Mouse (Mus musculus) forebrain, embryonic 14.5 days (tissue): ENCODE data around the gene Maml3. TPM values are rescaled to one million over a fixed set of nuclear protein-coding genes. Genes with fewer than 3 reads are reported as not detected.

Source experiments
- ATAC-seq: fragments of 200-750 bp; cut with Nextera tagmentation; 2 replicates; pipeline ENCODE4 v1.8.0; 2017; ENCODE audit warnings: mild to moderate bottlenecking, moderate library complexity
- DNase-seq: peaks from one replicate; pipeline ENCODE4 v3.0.0-alpha.2; 2015; ENCODE audit warnings: low spot score
- H3K27ac ChIP-seq: fragments of 300-500 bp; sonication (generic); 2 replicates; pipeline ENCODE4 v1.5.1; 2014; ENCODE audit warnings: low read depth, mild to moderate bottlenecking, control low read depth, low read length, moderate library complexity
- H3K27me3 ChIP-seq: fragments of 300-500 bp; sonication (generic); replicated peaks from 2 replicates; pipeline ENCODE4 v1.6.1; 2014; ENCODE audit warnings: low read length, control low read depth, mixed read lengths; ENCODE audit not compliant: control insufficient read depth, insufficient read depth
- H3K36me3 ChIP-seq: fragments of 300-500 bp; sonication (generic); 2 replicates; pipeline ENCODE4 v1.6.1; 2014; ENCODE audit warnings: low read length, control low read depth; ENCODE audit not compliant: control insufficient read depth, insufficient read depth
- H3K4me1 ChIP-seq: fragments of 300-500 bp; sonication (generic); 2 replicates; pipeline ENCODE4 v1.6.1; 2014; ENCODE audit warnings: antibody characterized with exemption, low read length, control low read depth; ENCODE audit not compliant: control insufficient read depth, insufficient read depth
- H3K4me2 ChIP-seq: fragments of 300-500 bp; sonication (generic); 2 replicates; pipeline ENCODE4 v1.6.1; 2014; ENCODE audit warnings: mild to moderate bottlenecking, control low read depth, low read length
- H3K4me3 ChIP-seq: fragments of 300-500 bp; sonication (generic); 2 replicates; pipeline ENCODE4 v1.5.1; 2014; ENCODE audit warnings: low read depth, low read length, control low read depth
- H3K9ac ChIP-seq: fragments of 300-500 bp; sonication (generic); 2 replicates; pipeline ENCODE4 v1.6.1; 2014; ENCODE audit warnings: mild to moderate bottlenecking, low read length, control low read depth, moderate library complexity
- H3K9me3 ChIP-seq: fragments of 300-500 bp; sonication (generic); replicated peaks from 2 replicates; pipeline ENCODE4 v1.6.1; 2016; ENCODE audit warnings: low read length, control low read depth, mixed read lengths; ENCODE audit not compliant: control insufficient read depth
- WGBS: fragments of 180-500 bp; shearing (Covaris S2); extraction: QIAGEN DNeasy Blood & Tissue Kit; methylation state at CpG from one replicate; pipeline ENCODE4 v1.1.7; 2014; 5-methylcytosine and 5-hydroxymethylcytosine counted together
- polyA plus RNA-seq: library from polyadenylated mRNA; unstranded; fragments of >200 nt; fragmentation: Nextera tagmentation; extraction: Ambion mirVana; gene quantifications from 2 replicates; pipeline ENCODE4 v1.2.1, GENCODE M21; 2014

Maml3 gene
- polyA plus RNA-seq, 1 experiment from 2014 or later, result 4.2 TPM

- 81% methylated on average over 4 of the region's 4 CpGs for WGBS
- no peaks in the 10 kb centered on the region for H3K9me3 ChIP-seq
- H3K4me3 ChIP-seq, result no peak overlapping the region
- no peak overlapping the region for H3K9ac ChIP-seq
- peak overlapping the region; percentile 60 for H3K4me2 ChIP-seq
- peak overlapping the region; percentile 91; the same call in 1 of the 2 replicates for H3K27ac ChIP-seq
- ATAC-seq (no peak), DNase-seq (no peak)
- H3K27me3 ChIP-seq, result no peaks in the 10 kb centered on the region
- no peaks in the 10 kb centered on the region for H3K36me3 ChIP-seq
- H3K4me1 ChIP-seq, result peaks cover 21% of the 10 kb centered on the region
These were observed 404.8 kb downstream of the Maml3 start for GRCm38 (mm10) chr3:51700123-51700522.

DNA sequence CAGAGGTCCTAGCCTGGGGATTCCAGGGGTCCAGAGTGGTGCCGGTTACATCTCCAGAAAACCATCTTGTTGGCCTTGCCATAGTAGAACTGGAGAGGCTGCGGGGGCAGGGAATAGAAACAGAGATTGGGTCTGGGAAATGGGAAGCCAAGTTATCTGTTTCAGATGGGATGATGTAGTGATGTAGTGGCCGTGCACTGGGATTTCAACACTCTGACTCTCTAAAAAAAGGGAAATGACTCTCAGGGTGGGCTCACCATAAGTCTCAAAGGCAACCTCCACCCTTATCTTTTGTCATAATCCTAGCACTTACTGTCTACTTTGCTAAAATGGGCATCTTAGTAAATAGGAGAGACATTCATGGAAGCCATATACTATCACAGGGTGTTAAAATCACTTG is 406.9 kb downstream of the Maml3 start:
- Histone ChIP-seq H3K27me3 (no peaks in the 10 kb centered on the region), H3K4me3 (no peak overlapping the region), H3K36me3 (no peaks in the 10 kb centered on the region), H3K9me3 (no peaks in the 10 kb centered on the region), H3K4me2 (no peak overlapping the region), H3K27ac (no peak overlapping the region), H3K4me1 (peaks cover 21% of the 10 kb centered on the region), H3K9ac (no peak overlapping the region)
- DNase-seq (no peak), ATAC-seq (no peak)
- WGBS, result 93% methylated on average over 3 of the region's 3 CpGs

DNA sequence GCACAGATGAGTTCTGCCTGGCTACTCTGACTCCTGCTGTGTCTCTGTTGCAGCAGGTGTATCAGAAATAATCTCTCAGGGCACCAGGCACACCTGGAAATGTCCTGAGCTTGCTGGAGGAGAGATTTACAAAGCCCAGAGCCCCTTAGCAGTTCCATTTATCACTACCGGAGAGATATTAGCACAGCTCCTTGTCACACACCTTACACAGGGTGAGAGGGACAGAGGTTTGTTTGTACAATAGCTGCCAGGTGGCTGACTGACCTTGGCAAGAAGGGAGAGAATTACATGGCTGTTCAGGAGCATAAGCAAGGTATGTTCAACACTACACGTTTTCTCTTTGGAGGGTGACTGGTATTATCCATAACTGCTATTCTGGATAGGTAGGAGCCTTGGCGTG is 409.2 kb downstream of the Maml3 start:
- Histone ChIP-seq H3K27ac (no peak overlapping the region), H3K4me2 (no peak overlapping the region), H3K4me3 (no peak overlapping the region), H3K9me3 (no peaks in the 10 kb centered on the region), H3K27me3 (no peaks in the 10 kb centered on the region), H3K36me3 (no peaks in the 10 kb centered on the region), H3K4me1 (peaks cover 7% of the 10 kb centered on the region), H3K9ac (no peak overlapping the region)
- no peak for DNase-seq
- no peak for ATAC-seq
- 98% methylated on average over 3 of the region's 3 CpGs for WGBS

- Histone ChIP-seq H3K9ac (no peak overlapping the region), H3K4me1 (no peaks in the 10 kb centered on the region), H3K4me3 (no peak overlapping the region), H3K9me3 (no peaks in the 10 kb centered on the region), H3K4me2 (no peak overlapping the region), H3K36me3 (peaks cover 10% of the 10 kb centered on the region), H3K27me3 (no peaks in the 10 kb centered on the region), H3K27ac (no peak overlapping the region)
- no peak for DNase-seq
- WGBS, result 94% methylated on average over 14 of the region's 14 CpGs
- ATAC-seq, result no peak
These were observed 410.3 kb downstream of the Maml3 start for GRCm38 (mm10) chr3:51694576-51694975.

DNA sequence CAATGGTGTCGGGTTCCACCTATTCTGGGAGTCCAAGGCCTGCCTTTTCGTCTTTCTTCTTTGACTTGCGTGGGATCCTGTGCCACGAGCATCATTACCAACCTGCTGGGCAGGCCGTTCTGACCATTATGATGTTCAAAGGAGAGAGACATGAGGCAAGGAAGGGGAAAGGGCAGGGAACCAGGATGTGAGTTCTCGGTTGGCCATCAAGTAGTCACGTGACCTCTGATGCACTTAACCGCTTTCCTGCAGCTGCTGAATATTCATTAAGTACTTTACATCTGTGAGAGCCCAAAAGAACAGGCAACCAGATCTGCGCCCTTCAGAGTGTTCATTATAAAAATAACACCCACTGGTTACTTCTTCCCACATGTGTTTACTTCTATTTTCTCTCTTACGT is 411.7 kb downstream of the Maml3 start:
- WGBS, result 70% methylated on average over 10 of the region's 10 CpGs
- Histone ChIP-seq H3K4me1 (no peaks in the 10 kb centered on the region), H3K27ac (no peak overlapping the region), H3K27me3 (no peaks in the 10 kb centered on the region), H3K4me3 (no peak overlapping the region), H3K36me3 (peaks cover 22% of the 10 kb centered on the region), H3K9ac (no peak overlapping the region), H3K9me3 (no peaks in the 10 kb centered on the region), H3K4me2 (no peak overlapping the region)
- DNase-seq (no peak), ATAC-seq (no peak)

DNA sequence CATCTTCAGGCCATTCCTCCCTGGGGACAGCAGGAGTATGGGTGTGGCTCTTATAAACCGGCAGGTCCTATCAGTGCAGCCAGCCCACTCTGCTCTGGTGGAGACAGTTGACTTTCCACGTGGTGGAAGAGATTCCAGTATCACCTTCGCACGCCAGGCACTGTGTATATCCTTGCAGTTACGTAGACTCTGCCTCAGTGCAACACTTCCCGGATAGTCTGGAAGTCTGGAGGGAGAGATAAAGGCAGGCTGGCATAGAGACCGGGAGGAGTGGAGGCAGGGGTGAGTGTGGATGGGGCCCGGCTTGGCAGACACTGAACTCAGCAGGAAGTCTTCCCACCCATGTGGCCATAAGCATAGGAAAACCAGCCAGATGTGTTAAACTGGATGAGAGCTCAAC is 416.2 kb downstream of the Maml3 start:
- H3K27ac ChIP-seq, result no peak overlapping the region
- H3K27me3 ChIP-seq, result no peaks in the 10 kb centered on the region
- no peaks in the 10 kb centered on the region for H3K9me3 ChIP-seq
- H3K9ac ChIP-seq, result no peak overlapping the region
- ATAC-seq (no peak), DNase-seq (no peak)
- WGBS, result 93% methylated on average over 8 of the region's 8 CpGs
- no peak overlapping the region for H3K4me3 ChIP-seq
- H3K4me1 ChIP-seq, result no peaks in the 10 kb centered on the region
- H3K4me2 ChIP-seq, result no peak overlapping the region
- peaks cover 23% of the 10 kb centered on the region for H3K36me3 ChIP-seq

DNA sequence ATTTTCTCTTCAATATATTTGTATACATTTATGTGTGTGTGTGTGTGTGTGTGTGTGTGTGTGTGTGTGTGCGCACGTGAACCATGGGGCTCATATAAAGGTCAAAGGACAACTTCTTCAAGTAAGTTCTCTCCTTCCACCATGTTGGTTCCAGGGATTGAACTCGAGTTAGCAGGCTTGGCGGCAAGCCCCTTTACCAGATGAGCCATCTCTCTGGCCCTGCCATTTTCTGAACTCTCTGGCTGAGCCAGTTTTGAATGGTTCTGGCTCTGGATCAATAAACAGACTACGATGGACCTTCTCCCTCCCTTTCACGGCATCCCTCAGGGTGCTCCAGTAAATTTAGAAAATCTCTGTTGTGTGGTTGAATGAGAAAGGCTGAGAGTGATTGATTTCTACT is 418.1 kb downstream of the Maml3 start:
- ATAC-seq, result no peak
- 87% methylated on average over 6 of the region's 6 CpGs for WGBS

GRCm38 (mm10) chr3:51686316-51686715 is 418.6 kb downstream of the Maml3 start:
- ATAC-seq, result no peak
- Histone ChIP-seq H3K4me1 (no peaks in the 10 kb centered on the region), H3K4me2 (no peak overlapping the region), H3K27ac (no peak overlapping the region), H3K4me3 (no peak overlapping the region), H3K27me3 (no peaks in the 10 kb centered on the region), H3K9me3 (no peaks in the 10 kb centered on the region), H3K36me3 (peaks cover 23% of the 10 kb centered on the region), H3K9ac (no peak overlapping the region)
- WGBS, result 86% methylated on average over 6 of the region's 6 CpGs
- DNase-seq, result no peak

More for the DNA sequence above, 418.1 kb downstream of the Maml3 start:
- H3K36me3 ChIP-seq, result peaks cover 23% of the 10 kb centered on the region
- H3K4me3 ChIP-seq, result no peak overlapping the region
- DNase-seq, result no peak
- no peaks in the 10 kb centered on the region for H3K27me3 ChIP-seq
- no peaks in the 10 kb centered on the region for H3K4me1 ChIP-seq
- no peak overlapping the region for H3K4me2 ChIP-seq
- H3K9ac ChIP-seq, result no peak overlapping the region
- no peaks in the 10 kb centered on the region for H3K9me3 ChIP-seq
- H3K27ac ChIP-seq, result no peak overlapping the region

DNA sequence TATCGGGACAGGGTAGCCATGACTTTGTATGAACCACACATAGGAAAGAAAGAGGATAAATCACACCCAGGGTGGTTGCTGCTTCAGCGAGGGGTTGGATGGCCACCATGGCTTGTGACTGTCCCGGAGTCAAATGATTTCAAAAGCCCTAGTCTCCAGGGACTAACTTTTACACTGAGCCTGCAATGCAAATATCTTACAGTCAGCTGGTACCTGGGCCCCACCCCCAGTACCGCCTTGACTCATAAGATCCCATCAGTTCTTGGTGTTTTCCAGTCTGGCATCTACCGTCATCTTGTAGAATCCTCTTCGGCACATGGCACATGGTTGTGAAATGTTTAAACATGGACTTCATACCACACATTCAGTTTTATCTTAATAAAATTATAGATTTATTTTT is 419.3 kb downstream of the Maml3 start:
- Histone ChIP-seq H3K9ac (no peak overlapping the region), H3K36me3 (peaks cover 22% of the 10 kb centered on the region), H3K9me3 (no peaks in the 10 kb centered on the region), H3K27me3 (no peaks in the 10 kb centered on the region), H3K4me2 (no peak overlapping the region), H3K27ac (no peak overlapping the region), H3K4me3 (no peak overlapping the region), H3K4me1 (no peaks in the 10 kb centered on the region)
- 93% methylated on average over 6 of the region's 6 CpGs for WGBS
- DNase-seq (no peak), ATAC-seq (no peak)
